Mouse (Mus musculus) testis, adult 2 months (tissue): ENCODE measurements at regions not wholly inside any gene's neighbourhood (a gene's known extent, or its start where the extent isn't known, plus 50 kb on each side); places are given as distances from the start of the nearest gene placed in this dataset.

ENCODE experiments used
- H3K27ac ChIP-seq: fragments of 200-500 bp; 2 replicates; pipeline ENCODE4 v1.5.1; 2012; ENCODE audit warnings: low read depth, low read length; ENCODE audit not compliant: control insufficient read depth, insufficient read depth
- H3K27me3 ChIP-seq: fragments of 200-500 bp; 2 replicates; pipeline ENCODE4 v1.6.1; 2012; ENCODE audit warnings: mild to moderate bottlenecking, low read length, moderate library complexity; ENCODE audit not compliant: control insufficient read depth, insufficient read depth
- H3K36me3 ChIP-seq: fragments of 200-500 bp; 2 replicates; pipeline ENCODE4 v1.6.1; 2012; ENCODE audit warnings: mild to moderate bottlenecking, low read length; ENCODE audit not compliant: control insufficient read depth, insufficient read depth
- H3K4me1 ChIP-seq: fragments of 200-500 bp; 2 replicates; pipeline ENCODE4 v1.6.1; 2012; ENCODE audit warnings: low read length; ENCODE audit not compliant: control insufficient read depth, insufficient read depth
- H3K4me3 ChIP-seq: fragments of 200-500 bp; 2 replicates; pipeline ENCODE4 v1.5.1; 2012; ENCODE audit warnings: low read depth, mild to moderate bottlenecking, low read length, moderate library complexity, mixed read lengths; ENCODE audit not compliant: control insufficient read depth
- CTCF ChIP-seq: fragments of 200-500 bp; IDR thresholded peaks from 2 replicates; pipeline ENCODE4 v1.5.1; 2012; ENCODE audit warnings: low read depth, mild to moderate bottlenecking, inconsistent platforms, low read length, moderate library complexity; ENCODE audit not compliant: control insufficient read depth, insufficient read depth, insufficient replicate concordance
- POLR2A ChIP-seq: fragments of 200-500 bp; IDR thresholded peaks from 2 replicates; pipeline ENCODE4 v1.6.1; 2012; ENCODE audit warnings: low read depth, mild to moderate bottlenecking, inconsistent platforms, low read length, moderate library complexity; ENCODE audit not compliant: control insufficient read depth

- Histone ChIP-seq H3K27me3 (no peaks in the 10 kb centered on the region), H3K36me3 (no peaks in the 10 kb centered on the region), H3K4me1 (no peaks in the 10 kb centered on the region), H3K4me3 (no peak overlapping the region), H3K27ac (no peak overlapping the region)
- TF ChIP-seq CTCF: no peak
- TF ChIP-seq POLR2A: no peak
Observed at GRCm38 (mm10) chr9:30284562-30285323, 142.2 kb upstream of the Snx19 start.

GRCm38 (mm10) chr9:30285324-30285599, 141.6 kb upstream of the Snx19 start:
- no peaks in the 10 kb centered on the region for H3K4me1 ChIP-seq
- H3K4me3 ChIP-seq: no peak overlapping the region
- TF ChIP-seq POLR2A (no peak), CTCF (no peak)
- no peak overlapping the region for H3K27ac ChIP-seq
- H3K27me3 ChIP-seq: no peaks in the 10 kb centered on the region
- no peaks in the 10 kb centered on the region for H3K36me3 ChIP-seq

GRCm38 (mm10) chr9:30299844-30300243, 127.1 kb upstream of the Snx19 start:
- no peak overlapping the region for H3K4me3 ChIP-seq
- no peaks in the 10 kb centered on the region for H3K36me3 ChIP-seq
- H3K27ac ChIP-seq: no peak overlapping the region
- TF ChIP-seq CTCF (no peak), POLR2A (no peak)
- H3K27me3 ChIP-seq: no peaks in the 10 kb centered on the region
- no peaks in the 10 kb centered on the region for H3K4me1 ChIP-seq

- Histone ChIP-seq H3K4me1 (no peaks in the 10 kb centered on the region), H3K27me3 (no peaks in the 10 kb centered on the region), H3K27ac (no peak overlapping the region), H3K4me3 (no peak overlapping the region), H3K36me3 (no peaks in the 10 kb centered on the region)
- TF ChIP-seq POLR2A (no peak), CTCF (no peak)
Observed at GRCm38 (mm10) chr9:30308281-30308680, 118.6 kb upstream of the Snx19 start.

GRCm38 (mm10) chr9:30313360-30313759, 113.5 kb upstream of the Snx19 start:
- Histone ChIP-seq H3K4me1 (no peaks in the 10 kb centered on the region), H3K27me3 (no peaks in the 10 kb centered on the region), H3K27ac (no peak overlapping the region), H3K36me3 (no peaks in the 10 kb centered on the region), H3K4me3 (no peak overlapping the region)
- no peak for TF ChIP-seq POLR2A
- TF ChIP-seq CTCF: no peak

GRCm38 (mm10) chr9:30314355-30315171, 112.3 kb upstream of the Snx19 start:
- Histone ChIP-seq H3K4me1 (no peaks in the 10 kb centered on the region), H3K27ac (no peak overlapping the region), H3K27me3 (no peaks in the 10 kb centered on the region), H3K4me3 (no peak overlapping the region), H3K36me3 (no peaks in the 10 kb centered on the region)
- TF ChIP-seq CTCF: no peak
- TF ChIP-seq POLR2A: no peak

- Histone ChIP-seq H3K27me3 (no peaks in the 10 kb centered on the region), H3K4me1 (no peaks in the 10 kb centered on the region), H3K36me3 (no peaks in the 10 kb centered on the region), H3K4me3 (no peak overlapping the region), H3K27ac (no peak overlapping the region)
- TF ChIP-seq CTCF (no peak), POLR2A (no peak)
Observed at GRCm38 (mm10) chr9:30315172-30315644, 111.7 kb upstream of the Snx19 start.
